In genomic region chr15:95209186-95209585, GRCm38 (mm10) we compare ENCODE assay signal across 20 mouse cellular contexts.
A peak's percentile ranks its signal among the peaks of the same experiment; 100 is the strongest.
DNase-seq lines count a peak whose midpoint lies in the region; ATAC-seq and TF ChIP-seq lines count a peak whose summit lies in the region.
"Had no signal": no experiment of that assay in that cellular context is flagged by ENCODE, and none has a peak within 500 bp of the region (broad histone marks: within the 10 kb centered on the region; RNA-seq: fewer than 3 reads in every experiment).

No protein-coding gene starts in this region.

- peak; percentile 25 for DNase-seq in gastrocnemius, postnatal 25 days
- no peak for DNase-seq in gastrocnemius, postnatal 36 days
- peak; percentile 5 to 6 for DNase-seq in heart, postnatal 10 days
- no peak for DNase-seq in heart, postnatal 25 days (ENCODE audit: low spot score)
- DNase-seq in kidney, postnatal 0 days (ENCODE audit: low spot score): peak; percentile 12
- no peak for DNase-seq in kidney, adult 8-10 months
- no peak for DNase-seq in layer of hippocampus, adult 9-10 months (ENCODE audit: low spot score)
- DNase-seq: adrenal gland, postnatal 14 days; cerebellum, adult 11-12 months; cerebellum, adult 9-10 months; cerebellum, postnatal 25 days; gastrocnemius, adult 2 months had no signal

- H3K36me3 ChIP-seq in kidney, postnatal 0 days (ENCODE audit: insufficient read depth, low read length): no peaks in the 10 kb centered on the region
- H3K36me3 ChIP-seq: embryonic facial prominence, embryonic 12.5 days; forebrain, embryonic 15.5 days; heart, embryonic 10.5 days; hindbrain, embryonic 15.5 days had no signal

- no peak overlapping the region for H3K9ac ChIP-seq in kidney, postnatal 0 days (ENCODE audit: low read depth, low read length)
- H3K9ac ChIP-seq: embryonic facial prominence, embryonic 12.5 days; forebrain, embryonic 15.5 days; hindbrain, embryonic 15.5 days had no signal

- no peaks in the 10 kb centered on the region for H3K9me3 ChIP-seq in kidney, postnatal 0 days (replicated peaks; ENCODE audit: low read length)
- H3K9me3 ChIP-seq: embryonic facial prominence, embryonic 12.5 days; forebrain, embryonic 15.5 days; heart, embryonic 10.5 days; hindbrain, embryonic 15.5 days had no signal

- H3K4me2 ChIP-seq in kidney, postnatal 0 days (ENCODE audit: low read length): no peak overlapping the region
- H3K4me2 ChIP-seq: embryonic facial prominence, embryonic 12.5 days; forebrain, embryonic 15.5 days; hindbrain, embryonic 15.5 days had no signal

- ATAC-seq in kidney, postnatal 0 days (replicated peaks; ENCODE audit: low FRiP score, low read depth): no peak
- ATAC-seq: activated CD4-positive, CD25-positive, alpha-beta regulatory T cell, adult 4 months; forebrain, embryonic 15.5 days; intestine, embryonic 16.5 days; Patski had no signal

- no peak overlapping the region for H3K27ac ChIP-seq in kidney, postnatal 0 days
- H3K27ac ChIP-seq: embryonic facial prominence, embryonic 12.5 days; forebrain, embryonic 15.5 days; gastrocnemius, adult 2 months; heart, embryonic 10.5 days; hindbrain, embryonic 15.5 days had no signal

- no peaks in the 10 kb centered on the region for H3K4me1 ChIP-seq in kidney, postnatal 0 days (replicated peaks; ENCODE audit: insufficient read depth, low read length)
- H3K4me1 ChIP-seq: embryonic facial prominence, embryonic 12.5 days; forebrain, embryonic 15.5 days; heart, embryonic 10.5 days; hindbrain, embryonic 15.5 days had no signal

- no peak for TF ChIP-seq CTCF in kidney, postnatal 0 days (IDR thresholded peaks at IDR 0.05; ENCODE audit: low read depth)

- no peaks in the 10 kb centered on the region for H3K27me3 ChIP-seq in kidney, postnatal 0 days (ENCODE audit: insufficient read depth, low read length)
- H3K27me3 ChIP-seq: CH12.LX; embryonic facial prominence, embryonic 12.5 days; forebrain, embryonic 15.5 days; hindbrain, embryonic 15.5 days had no signal

- intact Hi-C loops in gastrocnemius, postnatal 36 days (cut with DNase I): no loop called here
- intact Hi-C loops in heart, postnatal 10 days (cut with DNase I): no loop called here
- intact Hi-C loops in heart, postnatal 25 days (cut with DNase I): no loop called here

- H3K4me3 ChIP-seq in kidney, postnatal 0 days (replicated peaks; ENCODE audit: low read depth, low read length): no peak overlapping the region
- H3K4me3 ChIP-seq: embryonic facial prominence, embryonic 12.5 days; forebrain, embryonic 15.5 days; gastrocnemius, adult 2 months; heart, embryonic 10.5 days; hindbrain, embryonic 15.5 days had no signal

- 48% methylated on average over 4 of the region's 4 CpGs for WGBS in kidney, postnatal 0 days

Comparison
In these comparisons a context has a peak if more than half of its experiments do, and no peak if none do; other contexts are left out.
1. DNase-seq: peak in gastrocnemius, postnatal 25 days (single experiment), heart, postnatal 10 days (2 of 2) and kidney, postnatal 0 days (single experiment); none in gastrocnemius, postnatal 36 days (0 of 2), heart, postnatal 25 days (single experiment), kidney, adult 8-10 months (0 of 2) and layer of hippocampus, adult 9-10 months (single experiment).